Mouse (Mus musculus): ENCODE results near the gene Zbtb20.

Gene Zbtb20

GRCm38 (mm10) chr16:43561956-43562355 lies 686.3 kb downstream of the Zbtb20 start:
- no peak for DNase-seq (ENCODE audit: low spot score in 2 of 2)

GRCm38 (mm10) chr16:43565872-43566271 lies 690.2 kb downstream of the Zbtb20 start:
- no peak for DNase-seq (ENCODE audit: low spot score in 2 of 2)

DNA sequence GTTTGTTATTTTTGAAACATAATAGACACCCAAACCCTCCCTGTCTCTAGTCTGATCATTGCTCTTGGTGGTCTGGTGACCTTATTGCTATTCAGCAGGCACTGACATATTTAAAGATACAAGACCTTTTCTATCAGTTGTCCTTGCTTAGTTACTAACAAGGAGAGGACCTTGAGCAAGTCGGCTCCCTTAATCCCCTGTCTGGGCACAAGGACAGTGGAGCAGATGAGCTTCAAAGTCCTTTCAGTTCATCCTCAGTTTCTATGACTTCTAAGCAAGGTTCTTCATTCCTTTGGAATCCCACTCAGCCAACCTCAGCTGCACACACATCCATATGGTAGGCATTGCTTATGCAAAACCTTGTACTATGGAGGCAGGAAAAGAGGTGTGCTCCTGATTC lies 690.8 kb downstream of the Zbtb20 start:
- DNase-seq (ENCODE audit: low spot score in 2 of 2): no peak

DNA sequence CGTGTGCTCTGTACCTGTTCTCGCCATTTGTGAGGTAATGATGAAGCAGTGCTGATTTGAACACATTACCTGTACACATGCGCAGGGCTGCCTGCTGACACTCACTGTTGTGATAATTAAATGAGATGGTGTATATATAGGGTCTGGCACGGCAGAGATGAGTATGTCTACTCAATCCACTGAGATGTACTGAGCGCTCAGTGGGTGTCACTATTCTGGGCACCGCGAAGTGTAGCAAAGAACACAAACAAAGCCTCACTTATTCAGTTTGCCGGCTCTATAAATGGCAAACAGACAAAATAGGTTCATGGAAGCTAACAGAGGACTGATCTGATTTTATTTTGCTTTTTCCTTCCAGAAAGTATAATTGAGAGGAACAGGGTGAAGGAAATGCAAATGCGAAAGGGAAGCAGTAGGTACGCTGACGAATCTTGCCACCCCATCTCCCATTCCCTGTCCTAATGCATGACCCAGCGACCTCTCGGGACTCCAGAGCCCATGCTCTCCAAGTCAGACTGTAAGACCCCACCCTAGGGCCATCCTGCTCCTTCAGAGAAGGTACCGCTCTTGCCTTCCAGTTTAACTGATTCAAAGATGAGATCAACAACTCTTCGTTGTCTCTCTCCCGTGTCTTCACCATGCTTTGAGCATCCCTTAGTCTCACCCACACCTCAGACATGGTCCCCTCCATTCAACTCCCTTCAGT lies 695.8 kb downstream of the Zbtb20 start:
- no peak for DNase-seq (ENCODE audit: low spot score in 2 of 2)

GRCm38 (mm10) chr16:43572171-43572570 lies 696.5 kb downstream of the Zbtb20 start:
- DNase-seq (ENCODE audit: low spot score in 2 of 2): no peak

GRCm38 (mm10) chr16:43572766-43573165 lies 697.1 kb downstream of the Zbtb20 start:
- DNase-seq (ENCODE audit: low spot score in 2 of 2): no peak

GRCm38 (mm10) chr16:43573181-43573833 lies 697.6 kb downstream of the Zbtb20 start:
- peak in 1 of 2 experiments; percentile 10 for DNase-seq (ENCODE audit: low spot score in 2 of 2)

- peak; percentile 61 to 79 for DNase-seq (ENCODE audit: low spot score in 2 of 2)
Measured at GRCm38 (mm10) chr16:43574006-43574764, 698.5 kb downstream of the Zbtb20 start.

GRCm38 (mm10) chr16:43575066-43575465 lies 699.4 kb downstream of the Zbtb20 start:
- DNase-seq (ENCODE audit: low spot score in 2 of 2): no peak

DNA sequence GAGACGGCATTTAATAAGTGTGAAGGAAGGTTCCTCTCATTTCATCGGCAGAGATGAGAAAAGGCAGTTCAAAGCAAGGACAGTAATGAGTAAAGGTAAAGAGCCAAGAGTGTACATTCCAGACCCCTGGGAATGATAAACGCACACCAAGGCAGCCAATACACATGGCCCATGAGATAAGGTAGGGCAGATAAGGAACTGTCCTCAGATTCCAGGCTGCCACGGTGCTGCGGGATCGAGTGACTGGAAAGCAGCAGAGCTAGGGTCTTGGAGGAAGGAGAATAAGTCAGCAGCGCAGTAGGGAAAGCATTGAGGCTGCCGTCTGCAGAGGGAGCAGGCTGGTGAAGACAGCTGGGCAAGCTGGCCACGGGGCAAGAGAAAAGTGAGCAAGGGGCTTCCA lies 699.8 kb downstream of the Zbtb20 start:
- no peak for DNase-seq (ENCODE audit: low spot score in 2 of 2)

DNA sequence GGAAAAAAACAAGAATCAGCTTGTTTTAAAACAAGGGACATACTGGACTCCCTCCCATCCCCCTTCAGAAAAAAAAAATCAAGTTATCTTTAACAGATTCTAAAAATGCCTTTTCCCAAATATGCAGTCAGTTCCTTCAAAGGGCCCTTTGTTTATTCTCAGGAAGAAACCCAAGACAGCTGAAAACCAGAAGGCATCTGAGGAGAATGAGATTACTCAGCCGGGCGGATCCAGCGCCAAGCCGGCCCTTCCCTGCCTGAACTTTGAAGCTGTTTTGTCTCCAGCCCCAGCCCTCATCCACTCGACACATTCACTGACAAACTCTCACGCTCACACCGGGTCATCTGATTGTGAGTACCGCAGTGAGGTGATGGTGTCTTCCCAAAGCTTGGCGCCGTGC lies 701.7 kb downstream of the Zbtb20 start:
- DNase-seq (ENCODE audit: low spot score in 2 of 2): no peak

- no peak for DNase-seq (ENCODE audit: low spot score in 2 of 2)
Measured at GRCm38 (mm10) chr16:43578351-43578750, 702.7 kb downstream of the Zbtb20 start.

DNA sequence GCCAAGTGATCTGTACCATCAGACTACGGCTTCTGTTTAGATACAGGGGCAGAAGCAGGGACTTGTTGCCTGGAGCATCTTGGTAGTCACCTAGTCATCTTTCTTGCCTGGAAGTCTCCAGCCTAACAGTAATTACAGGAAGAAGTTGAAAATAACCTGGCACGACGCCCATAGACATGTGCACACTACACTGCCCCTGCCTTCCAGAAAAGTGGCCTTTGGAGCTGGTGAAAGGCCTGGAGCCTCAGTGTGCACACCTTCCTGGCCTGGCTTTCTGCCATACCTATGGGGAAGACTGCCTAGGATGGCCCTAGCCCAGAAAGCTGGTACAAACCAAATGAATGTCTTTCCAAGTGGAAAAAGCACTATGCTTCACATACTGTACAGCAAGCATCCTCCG lies 703.4 kb downstream of the Zbtb20 start:
- DNase-seq (ENCODE audit: low spot score in 2 of 2): no peak

GRCm38 (mm10) chr16:43580321-43580822 lies 704.7 kb downstream of the Zbtb20 start:
- DNase-seq (ENCODE audit: low spot score in 2 of 2): no peak

DNA sequence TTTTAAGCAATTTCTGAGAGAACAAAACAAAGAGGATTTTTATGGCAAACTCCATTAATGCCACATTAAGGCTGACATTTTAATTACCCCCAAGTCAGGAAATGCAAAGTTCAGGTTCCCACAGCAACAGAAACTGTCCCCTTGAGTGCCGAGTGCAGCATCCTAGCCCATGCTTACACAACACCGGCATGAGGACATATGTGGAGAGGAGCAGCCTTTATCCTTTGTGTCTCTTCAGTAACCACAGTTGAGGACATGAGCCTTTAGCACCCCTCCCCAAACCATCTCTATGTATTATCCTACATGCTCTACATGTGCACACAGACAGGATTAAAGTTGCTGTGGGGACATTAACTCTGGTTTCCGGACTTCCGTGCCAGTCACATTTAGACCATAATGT lies 705.9 kb downstream of the Zbtb20 start:
- DNase-seq (ENCODE audit: low spot score in 2 of 2): no peak

- DNase-seq (ENCODE audit: low spot score in 2 of 2): no peak
Measured at GRCm38 (mm10) chr16:43586859-43587429, 711.3 kb downstream of the Zbtb20 start.

DNA sequence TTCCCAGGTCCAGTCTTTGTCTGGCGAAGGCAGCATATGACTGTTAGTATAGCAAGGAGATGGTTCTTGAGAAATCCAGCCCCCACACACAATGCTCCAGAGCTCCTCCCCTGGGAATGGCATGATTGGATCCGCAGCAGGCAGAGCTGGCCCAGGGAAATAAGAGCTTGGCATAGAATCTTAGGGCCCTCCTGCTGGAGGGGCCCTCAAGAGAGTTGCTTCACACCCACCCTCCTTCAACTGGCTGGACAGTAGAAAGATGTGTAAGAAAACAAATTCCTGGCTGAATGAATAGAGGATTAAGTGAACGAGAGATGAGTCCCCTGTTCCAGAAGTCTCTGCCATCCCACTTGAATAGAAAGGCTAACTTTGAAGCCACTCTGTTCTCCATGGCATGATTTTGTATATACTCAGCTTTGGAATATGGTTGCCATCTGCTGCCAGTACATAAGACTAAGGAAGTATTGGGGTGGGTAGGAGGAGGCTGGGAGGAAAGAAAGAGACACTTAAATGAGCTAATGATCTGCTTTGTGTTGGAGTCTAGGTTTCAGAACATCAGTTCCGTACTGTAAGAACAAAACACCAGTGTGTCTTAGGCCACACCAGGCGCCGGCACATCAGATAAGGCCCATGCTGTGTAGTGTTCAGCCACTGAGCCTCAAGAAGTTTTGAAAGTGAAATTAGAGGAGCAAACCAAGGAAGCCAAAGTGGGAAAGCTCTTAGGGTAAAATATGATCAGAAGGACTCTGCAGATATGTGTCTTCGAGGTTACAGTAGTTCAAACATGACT lies 715.2 kb downstream of the Zbtb20 start:
- DNase-seq (ENCODE audit: low spot score in 2 of 2): no peak

DNA sequence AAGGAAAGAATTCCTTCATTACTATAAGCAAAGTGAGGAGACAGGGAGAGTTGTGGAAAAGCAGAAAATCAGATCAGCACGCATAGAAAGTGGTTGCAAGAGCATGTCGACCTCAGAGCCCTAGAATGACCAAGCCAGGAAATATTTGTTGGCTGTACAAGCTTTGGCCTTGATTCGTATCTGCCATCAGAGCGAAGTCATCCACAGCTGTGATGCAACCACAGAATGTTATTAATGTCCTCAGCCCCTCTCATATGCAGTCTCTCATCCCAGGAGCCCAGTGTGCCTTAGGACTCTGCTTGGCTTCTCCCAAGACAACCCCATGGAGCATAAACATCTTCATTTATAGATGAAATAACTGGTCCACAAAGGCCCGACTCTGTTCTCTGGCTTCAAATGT lies 716.4 kb downstream of the Zbtb20 start:
- no peak for DNase-seq (ENCODE audit: low spot score in 2 of 2)

GRCm38 (mm10) chr16:43592801-43593200 lies 717.1 kb downstream of the Zbtb20 start:
- no peak for DNase-seq (ENCODE audit: low spot score in 2 of 2)

- no peak for DNase-seq (ENCODE audit: low spot score in 2 of 2)
Measured at GRCm38 (mm10) chr16:43597375-43598060, 721.8 kb downstream of the Zbtb20 start.

DNA sequence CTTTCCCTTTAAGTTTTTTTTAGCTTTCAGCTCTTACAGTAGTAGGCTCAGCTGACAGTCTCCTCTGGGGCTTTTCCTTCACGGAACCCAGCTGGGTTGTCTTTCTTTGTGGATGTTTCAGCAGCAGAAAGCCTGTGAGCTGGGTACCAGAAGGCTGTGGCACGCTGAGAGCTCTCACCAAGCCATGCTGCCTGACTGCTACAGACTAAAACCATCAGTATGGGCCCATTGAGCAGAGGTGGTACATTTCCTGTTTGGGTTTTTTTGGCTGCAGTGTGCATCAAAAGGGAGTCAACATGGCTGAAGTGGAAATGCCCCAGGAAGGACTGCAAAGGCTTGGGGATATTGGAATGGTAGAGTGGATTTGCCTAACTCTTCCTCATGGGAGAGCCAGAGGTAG lies 724.0 kb downstream of the Zbtb20 start:
- DNase-seq (ENCODE audit: low spot score in 2 of 2): no peak

All from thymus, postnatal 10 days (tissue).